Mouse (Mus musculus): ENCODE measurements around the gene Nanos3.

The Nanos3 gene

GRCm38 (mm10) chr8:84147324-84147766 is 37.7 kb downstream of the Nanos3 start:
- in situ Hi-C loops (cut with MboI; ENCODE audit: low pct_unique_long_range_greater_than_20kb in 1 of 2, low sequenced_read_pairs in 2 of 2, unreplicated experiment in 1 of 2) = no loop called here

- in situ Hi-C loops (cut with MboI; ENCODE audit: low pct_unique_long_range_greater_than_20kb in 1 of 2, low sequenced_read_pairs in 2 of 2, unreplicated experiment in 1 of 2) = no loop called here
These were observed 40.3 kb downstream of the Nanos3 start for GRCm38 (mm10) chr8:84144636-84145245.

GRCm38 (mm10) chr8:84140838-84141237 is 44.2 kb downstream of the Nanos3 start:
- in situ Hi-C loops (cut with MboI; ENCODE audit: low pct_unique_long_range_greater_than_20kb in 1 of 2, low sequenced_read_pairs in 2 of 2, unreplicated experiment in 1 of 2) = no loop called here

GRCm38 (mm10) chr8:84137848-84138247 is 47.2 kb downstream of the Nanos3 start:
- in situ Hi-C loops (cut with MboI; ENCODE audit: low pct_unique_long_range_greater_than_20kb in 1 of 2, low sequenced_read_pairs in 2 of 2, unreplicated experiment in 1 of 2) = no loop called here

GRCm38 (mm10) chr8:84132225-84132624 is 52.8 kb downstream of the Nanos3 start:
- in situ Hi-C loops (cut with MboI; ENCODE audit: low pct_unique_long_range_greater_than_20kb in 1 of 2, low sequenced_read_pairs in 2 of 2, unreplicated experiment in 1 of 2) = no loop called here

GRCm38 (mm10) chr8:84130806-84131205 is 54.2 kb downstream of the Nanos3 start:
- in situ Hi-C loops (cut with MboI; ENCODE audit: low pct_unique_long_range_greater_than_20kb in 1 of 2, low sequenced_read_pairs in 2 of 2, unreplicated experiment in 1 of 2) = no loop called here

- in situ Hi-C loops (cut with MboI; ENCODE audit: low pct_unique_long_range_greater_than_20kb in 1 of 2, low sequenced_read_pairs in 2 of 2, unreplicated experiment in 1 of 2) = no loop called here
These were observed 56.7 kb downstream of the Nanos3 start for GRCm38 (mm10) chr8:84128277-84128676.

- in situ Hi-C loops (cut with MboI; ENCODE audit: low pct_unique_long_range_greater_than_20kb in 1 of 2, low sequenced_read_pairs in 2 of 2, unreplicated experiment in 1 of 2) = no loop called here
These were observed 57.7 kb downstream of the Nanos3 start for GRCm38 (mm10) chr8:84127202-84127901.

GRCm38 (mm10) chr8:84126742-84127141 is 58.3 kb downstream of the Nanos3 start:
- in situ Hi-C loops (cut with MboI; ENCODE audit: low pct_unique_long_range_greater_than_20kb in 1 of 2, low sequenced_read_pairs in 2 of 2, unreplicated experiment in 1 of 2) = no loop called here

- in situ Hi-C loops (cut with MboI; ENCODE audit: low pct_unique_long_range_greater_than_20kb in 1 of 2, low sequenced_read_pairs in 2 of 2, unreplicated experiment in 1 of 2) = no loop called here
These were observed 59.4 kb downstream of the Nanos3 start, which contains the start of gene Podnl1 for GRCm38 (mm10) chr8:84125656-84126055. Gene Podnl1 (plus strand): TSS chr8:84125989.

All from mouse embryonic stem cell (cell line).